Mouse (Mus musculus) embryonic facial prominence, embryonic 11.5 days (tissue): ENCODE data around the gene Ahdc1. TPM values are rescaled to one million over a fixed set of nuclear protein-coding genes. Genes with fewer than 3 reads are reported as not detected.

Experiments used
- ATAC-seq: fragments of 200-750 bp; cut with Nextera tagmentation; replicated peaks from 2 replicates; pipeline ENCODE4 v1.8.0; 2017; ENCODE audit warnings: low read depth; ENCODE audit not compliant: insufficient number of reproducible peaks, low FRiP score, low TSS enrichment
- DNase-seq: peaks from one replicate; pipeline ENCODE4 v3.0.0-alpha.2; 2015; ENCODE audit warnings: low spot score
- H3K27ac ChIP-seq: fragments of 300-500 bp; sonication (generic); replicated peaks from 2 replicates; pipeline ENCODE4 v1.5.1; 2014; ENCODE audit warnings: mild to moderate bottlenecking, low read depth, low read length, control low read depth
- H3K27me3 ChIP-seq: fragments of 300-500 bp; sonication (generic); 2 replicates; pipeline ENCODE4 v1.6.1; 2014; ENCODE audit warnings: mild to moderate bottlenecking, low read length, moderate library complexity, mixed read lengths; ENCODE audit not compliant: control insufficient read depth, insufficient read depth
- H3K36me3 ChIP-seq: fragments of 300-500 bp; sonication (generic); replicated peaks from 2 replicates; pipeline ENCODE4 v1.6.1; 2014; ENCODE audit warnings: low read depth, mild to moderate bottlenecking, low read length, moderate library complexity, mixed read lengths; ENCODE audit not compliant: control insufficient read depth, insufficient read depth
- H3K4me1 ChIP-seq: fragments of 300-500 bp; sonication (generic); 2 replicates; pipeline ENCODE4 v1.6.1; 2014; ENCODE audit warnings: low read length, mixed read lengths; ENCODE audit not compliant: control insufficient read depth, insufficient read depth
- H3K4me2 ChIP-seq: fragments of 300-500 bp; sonication (generic); 2 replicates; pipeline ENCODE4 v1.6.1; 2014; ENCODE audit warnings: low read depth, mild to moderate bottlenecking, control low read depth, low read length, moderate library complexity
- H3K4me3 ChIP-seq: fragments of 300-500 bp; sonication (generic); 2 replicates; pipeline ENCODE4 v1.5.1; 2014; ENCODE audit warnings: low read depth, low read length, control low read depth
- H3K9ac ChIP-seq: fragments of 300-500 bp; sonication (generic); replicated peaks from 2 replicates; pipeline ENCODE4 v1.6.1; 2014; ENCODE audit warnings: mild to moderate bottlenecking, control low read depth, low read length
- H3K9me3 ChIP-seq: fragments of 300-500 bp; sonication (generic); replicated peaks from 2 replicates; pipeline ENCODE4 v1.6.1; 2016; ENCODE audit warnings: mild to moderate bottlenecking, low read length, inconsistent platforms, mixed read lengths; ENCODE audit not compliant: control insufficient read depth
- WGBS: fragments of 180-500 bp; shearing (Covaris S2); extraction: QIAGEN DNeasy Blood & Tissue Kit; methylation state at CpG from one replicate; pipeline ENCODE4 v1.1.7; 2014; 5-methylcytosine and 5-hydroxymethylcytosine counted together
- polyA plus RNA-seq: library from polyadenylated mRNA; unstranded; fragments of >200 nt; fragmentation: Nextera tagmentation; extraction: Ambion mirVana; gene quantifications from 2 replicates; pipeline ENCODE4 v1.2.1, GENCODE M21; 2014

The Ahdc1 gene
- polyA plus RNA-seq, 1 experiment from 2014 or later, result 6.6 TPM

DNA sequence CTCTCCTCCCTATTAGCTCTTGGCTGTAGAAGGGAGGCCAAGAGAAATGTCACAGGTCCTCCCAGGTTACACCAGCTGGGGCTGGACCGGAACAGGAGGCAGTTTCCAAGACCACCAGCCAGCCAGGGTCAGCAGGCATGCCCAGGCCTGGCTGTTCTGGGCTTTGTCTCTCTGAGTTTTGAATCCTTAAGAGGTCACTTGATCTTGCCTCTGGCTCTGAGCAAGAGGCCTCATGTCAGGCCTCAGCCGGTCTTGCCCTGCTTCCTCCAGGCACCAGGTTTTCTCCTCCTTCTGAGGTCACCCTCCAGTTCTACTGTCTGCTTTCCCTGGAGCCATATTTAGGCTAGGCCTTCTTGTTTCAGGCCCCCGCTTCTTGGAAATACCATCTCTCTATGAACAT is 59.3 kb downstream of the Ahdc1 start:
- 62% methylated on average over 3 of the region's 3 CpGs for WGBS
- no peak overlapping the region for H3K27ac ChIP-seq
- no peak overlapping the region for H3K9ac ChIP-seq
- no peak overlapping the region for H3K4me3 ChIP-seq
- no peaks in the 10 kb centered on the region for H3K9me3 ChIP-seq
- H3K4me1 ChIP-seq, result no peaks in the 10 kb centered on the region; the same call in 1 of the 2 replicates
- no peak for ATAC-seq
- peaks cover 7% of the 10 kb centered on the region for H3K36me3 ChIP-seq
- H3K4me2 ChIP-seq, result no peak overlapping the region
- H3K27me3 ChIP-seq, result no peaks in the 10 kb centered on the region
- no peak for DNase-seq

DNA sequence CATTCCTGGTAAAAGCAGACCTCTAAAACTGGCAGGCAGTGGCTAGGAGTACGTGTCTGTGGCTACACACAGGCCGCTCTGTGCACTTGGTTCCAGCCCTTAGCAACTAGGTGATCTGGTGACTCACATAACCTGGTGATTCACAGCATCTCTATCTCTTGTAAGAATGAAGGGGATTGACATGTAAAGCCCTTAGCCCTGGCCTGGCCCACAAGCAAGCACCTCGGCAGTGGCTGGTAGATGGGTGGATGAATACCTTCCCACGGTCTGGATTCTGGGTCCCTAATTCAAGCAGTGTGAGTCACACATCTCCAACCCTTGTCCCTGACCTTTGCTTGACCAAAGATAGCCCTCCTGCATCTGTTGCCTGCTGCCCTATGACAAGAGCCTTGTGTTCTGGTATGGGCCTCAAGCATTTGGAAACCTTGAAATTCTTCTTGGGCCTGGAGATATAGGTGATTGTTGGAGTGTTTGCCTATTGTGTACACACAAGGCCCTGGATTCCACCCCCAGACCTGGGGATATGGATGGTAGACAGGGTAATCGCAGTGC is 59.8 kb downstream of the Ahdc1 start:
- ATAC-seq (no peak), DNase-seq (no peak)
- Histone ChIP-seq H3K4me2 (no peak overlapping the region), H3K9me3 (no peaks in the 10 kb centered on the region), H3K4me3 (no peak overlapping the region), H3K36me3 (peaks cover 2% of the 10 kb centered on the region), H3K27ac (no peak overlapping the region), H3K9ac (no peak overlapping the region), H3K4me1 (no peaks in the 10 kb centered on the region; the same call in 1 of the 2 replicates), H3K27me3 (no peaks in the 10 kb centered on the region)
- WGBS, result 88% methylated on average over 5 of the region's 5 CpGs

DNA sequence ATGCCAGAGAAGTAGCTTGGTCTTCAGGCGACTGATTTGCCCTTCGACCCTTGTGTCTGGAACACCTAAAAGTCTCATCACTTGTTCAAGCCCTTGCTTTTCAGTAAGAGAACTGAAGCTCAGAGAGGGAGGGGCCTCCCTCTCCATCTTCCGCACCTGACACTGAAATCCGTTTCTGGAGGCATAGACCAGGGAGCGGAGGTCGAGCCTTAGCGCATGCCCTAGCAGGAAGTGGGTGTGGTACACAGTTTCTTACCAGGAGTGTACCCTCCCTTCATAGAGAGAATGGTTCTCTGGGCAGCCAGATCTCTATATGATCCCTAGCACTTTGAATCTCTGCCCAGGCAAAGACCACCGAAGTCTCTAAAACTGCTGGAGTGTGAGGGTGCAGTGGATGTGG is 62.1 kb downstream of the Ahdc1 start:
- no peak overlapping the region for H3K9ac ChIP-seq

DNA sequence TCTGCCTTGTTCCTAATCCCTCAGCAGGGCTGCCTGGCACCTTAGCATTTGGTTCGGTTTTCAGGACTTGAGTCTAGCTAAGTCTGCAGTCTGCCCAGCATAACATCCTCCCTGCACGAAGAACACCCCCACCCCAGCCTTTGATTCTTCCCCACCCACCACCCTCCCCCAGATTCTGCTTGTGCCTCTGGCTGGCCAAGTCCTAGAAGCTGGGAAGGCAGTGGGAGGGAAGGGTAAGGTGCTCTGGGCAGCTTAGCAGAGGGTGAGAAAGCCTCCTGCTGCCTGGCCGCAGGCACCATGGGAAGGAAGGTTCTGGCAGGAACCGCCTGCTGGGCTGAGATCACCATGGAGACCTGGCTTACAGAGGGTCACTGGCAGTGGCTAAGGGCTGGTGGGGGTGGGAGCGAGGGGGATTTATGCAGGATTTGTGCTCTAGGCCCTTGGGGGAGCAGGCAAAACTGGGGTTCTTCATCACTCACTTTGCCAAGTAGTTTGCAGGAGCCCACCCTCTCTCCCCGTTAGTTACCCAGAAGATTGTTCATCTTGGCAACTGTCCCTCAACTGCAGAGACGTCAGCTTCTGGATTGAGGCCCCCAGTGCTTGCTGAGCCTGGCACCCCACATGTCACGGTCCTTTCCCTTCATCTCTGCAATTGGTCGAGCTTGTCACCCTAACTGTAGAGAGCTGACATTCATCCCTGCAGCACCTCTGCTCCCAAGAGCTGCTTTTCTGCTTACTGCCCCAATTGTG is 63.2 kb downstream of the Ahdc1 start:
- no peak overlapping the region for H3K4me3 ChIP-seq
- no peak for ATAC-seq
- H3K9me3 ChIP-seq, result no peaks in the 10 kb centered on the region
- DNase-seq, result no peak
- H3K4me2 ChIP-seq, result no peak overlapping the region
- no peaks in the 10 kb centered on the region; the same call in 1 of the 2 replicates for H3K4me1 ChIP-seq
- 45% methylated on average over 9 of the region's 9 CpGs for WGBS
- H3K9ac ChIP-seq, result no peak overlapping the region
- H3K36me3 ChIP-seq, result no peaks in the 10 kb centered on the region; the same call in 1 of the 2 replicates
- no peak overlapping the region for H3K27ac ChIP-seq
- H3K27me3 ChIP-seq, result no peaks in the 10 kb centered on the region

More for the DNA sequence above, 62.1 kb downstream of the Ahdc1 start:
- H3K9me3 ChIP-seq, result no peaks in the 10 kb centered on the region
- no peaks in the 10 kb centered on the region; the same call in 1 of the 2 replicates for H3K36me3 ChIP-seq
- H3K27me3 ChIP-seq, result no peaks in the 10 kb centered on the region
- H3K4me1 ChIP-seq, result no peaks in the 10 kb centered on the region; the same call in 1 of the 2 replicates
- no peak overlapping the region for H3K4me2 ChIP-seq
- H3K4me3 ChIP-seq, result no peak overlapping the region
- no peak overlapping the region for H3K27ac ChIP-seq
- ATAC-seq, result no peak
- WGBS, result 52% methylated on average over 8 of the region's 8 CpGs
- DNase-seq, result no peak

DNA sequence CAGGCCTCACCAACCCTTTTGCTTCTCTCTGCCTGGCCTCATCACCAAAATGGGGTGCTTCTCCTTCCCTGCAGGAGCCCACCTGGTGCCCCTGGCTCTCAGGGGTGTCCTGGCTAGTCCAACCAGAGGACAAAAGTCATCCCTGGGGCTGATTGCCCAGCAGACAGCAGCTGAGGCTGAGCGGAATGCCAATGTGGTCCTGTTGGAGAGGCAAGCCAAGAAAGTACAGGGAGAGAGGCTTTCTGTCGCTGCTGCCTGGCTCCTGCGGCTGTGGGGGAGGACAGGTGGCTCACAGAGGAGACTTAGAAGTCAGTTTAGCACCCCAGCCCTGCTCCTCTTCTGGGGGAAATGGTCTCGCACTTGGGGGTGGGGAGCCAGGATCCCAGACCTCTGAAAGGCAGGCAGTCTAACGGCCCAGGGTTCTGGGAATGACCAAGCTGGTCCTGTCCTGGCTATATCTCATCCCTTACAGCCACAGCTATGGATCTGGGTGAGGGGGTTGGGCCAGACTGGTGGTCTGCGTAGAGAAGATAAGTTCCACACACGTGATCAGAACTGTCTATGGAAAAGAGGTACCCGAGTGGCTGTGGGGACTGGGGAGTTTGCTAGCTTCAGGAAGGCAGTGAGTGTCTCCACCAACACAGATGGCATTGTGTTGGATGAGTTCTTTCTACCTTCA is 64.0 kb downstream of the Ahdc1 start:
- no peak for DNase-seq
- Histone ChIP-seq H3K4me2 (no peak overlapping the region), H3K36me3 (no peaks in the 10 kb centered on the region; the same call in 1 of the 2 replicates), H3K4me3 (no peak overlapping the region), H3K27me3 (no peaks in the 10 kb centered on the region), H3K9ac (no peak overlapping the region), H3K27ac (no peak overlapping the region), H3K4me1 (no peaks in the 10 kb centered on the region; the same call in 1 of the 2 replicates), H3K9me3 (no peaks in the 10 kb centered on the region)
- no peak for ATAC-seq
- 66% methylated on average over 8 of the region's 8 CpGs for WGBS

DNA sequence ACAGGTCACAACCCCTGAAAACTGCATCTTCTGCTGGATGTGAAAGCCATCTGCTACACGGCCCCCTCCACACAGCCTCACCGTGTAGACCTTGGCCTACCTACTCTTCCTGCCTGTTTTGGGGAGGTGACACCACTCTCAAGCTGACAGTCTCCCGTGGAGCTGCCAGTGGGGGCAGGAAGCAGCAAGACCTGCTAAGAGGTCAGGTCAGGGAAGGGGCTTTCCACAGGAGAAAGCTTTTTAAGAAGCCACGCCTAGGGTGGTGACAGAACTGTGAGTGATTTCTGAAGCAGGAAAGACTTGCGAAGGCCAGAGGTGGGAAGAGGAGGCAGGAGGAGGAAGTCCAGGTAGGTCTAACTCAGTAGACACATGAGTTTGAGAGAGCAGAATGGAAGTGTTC is 67.9 kb downstream of the Ahdc1 start:
- Histone ChIP-seq H3K27me3 (no peaks in the 10 kb centered on the region), H3K4me1 (no peaks in the 10 kb centered on the region; the same call in 1 of the 2 replicates), H3K36me3 (no peaks in the 10 kb centered on the region; the same call in 1 of the 2 replicates), H3K9ac (no peak overlapping the region), H3K4me2 (no peak overlapping the region), H3K27ac (no peak overlapping the region), H3K4me3 (no peak overlapping the region), H3K9me3 (no peaks in the 10 kb centered on the region)
- no peak for DNase-seq
- ATAC-seq, result no peak
- 61% methylated on average over 5 of the region's 5 CpGs for WGBS

DNA sequence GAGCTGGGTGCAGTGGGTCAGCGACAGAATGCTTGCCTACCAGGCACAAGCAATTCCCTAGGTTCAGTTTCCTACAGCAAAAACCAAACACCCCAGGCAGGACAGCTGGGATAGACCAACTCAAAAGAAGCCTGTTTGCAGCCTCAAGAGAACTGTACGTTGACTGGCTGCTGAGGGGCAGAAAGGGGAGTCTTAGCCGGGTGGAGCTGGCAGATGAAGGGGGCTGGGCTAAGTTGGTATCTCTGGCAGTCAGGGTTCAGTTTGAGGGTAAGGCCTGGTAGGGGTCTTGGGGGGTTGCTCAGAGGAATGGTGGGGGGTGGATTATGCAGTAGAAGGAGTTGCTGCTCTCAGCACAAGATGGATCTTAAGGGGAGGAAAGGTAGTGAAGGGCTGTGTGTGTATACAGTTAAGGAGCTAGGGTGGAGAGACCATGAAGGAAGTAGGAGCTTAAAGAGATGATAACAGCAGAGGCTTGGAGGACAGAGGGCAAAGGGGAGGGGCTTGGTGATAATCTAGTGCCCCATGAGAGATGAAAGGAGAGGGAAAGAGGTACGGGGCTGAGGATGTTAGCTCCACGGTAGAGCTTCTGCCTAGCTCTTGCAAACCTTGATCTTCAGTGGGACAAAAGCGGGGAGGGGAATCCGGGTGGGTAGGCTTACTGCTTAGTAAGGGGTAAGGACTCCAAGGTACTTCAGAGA is 68.5 kb downstream of the Ahdc1 start:
- Histone ChIP-seq H3K27ac (no peak overlapping the region), H3K36me3 (no peaks in the 10 kb centered on the region; the same call in 1 of the 2 replicates), H3K9me3 (no peaks in the 10 kb centered on the region), H3K9ac (no peak overlapping the region), H3K4me3 (no peak overlapping the region), H3K4me2 (no peak overlapping the region), H3K4me1 (peaks cover 4% of the 10 kb centered on the region), H3K27me3 (no peaks in the 10 kb centered on the region)
- WGBS, result 46% methylated on average over 7 of the region's 7 CpGs
- DNase-seq, result no peak
- no peak for ATAC-seq
